Mouse (Mus musculus) frontal cortex, postnatal 36 days (tissue): ENCODE results near the gene Rfc4.
A peak's percentile ranks its signal among the peaks of the same experiment; 100 is the strongest.

Source experiments
- DNase-seq, 2 experiments: peaks; one replicate each; pipeline ENCODE4 v3.0.0; 2022; ENCODE audit warnings: low spot score in 2 of 2

Rfc4 gene

DNA sequence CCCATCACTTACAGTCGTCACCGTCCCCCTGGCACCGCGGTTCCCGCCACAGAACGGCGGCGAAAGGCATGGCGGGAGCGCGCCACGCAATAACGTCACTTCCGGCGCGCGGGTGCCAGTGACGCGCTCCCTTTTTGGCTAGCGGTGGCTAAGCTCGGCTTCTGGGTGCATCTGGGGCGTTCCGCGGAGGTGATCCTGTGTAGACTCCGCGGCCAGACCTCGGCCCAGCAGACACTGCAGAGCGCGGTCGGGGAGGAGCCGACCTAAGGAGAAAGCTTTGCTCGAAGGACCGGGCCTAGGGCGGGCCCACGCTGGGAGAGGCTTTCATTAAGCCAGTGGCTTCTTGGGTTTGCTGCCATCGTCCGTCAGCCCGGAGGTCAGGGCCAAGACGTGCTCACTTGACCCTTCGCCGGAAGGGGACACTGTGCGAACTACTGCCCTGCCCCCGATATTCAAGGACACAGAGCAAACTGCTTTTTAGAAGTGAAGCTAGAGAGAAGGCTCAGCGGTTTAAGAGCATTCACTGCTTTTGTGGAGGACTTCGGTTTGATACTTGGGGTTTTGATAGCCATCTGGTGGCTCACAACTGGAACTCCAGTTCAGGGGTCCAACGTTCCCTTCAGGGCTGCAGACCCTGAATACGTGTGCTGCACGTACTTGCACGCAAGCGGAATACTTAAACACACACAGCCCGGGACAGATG lies at the start of gene Rfc4:
TSS of gene Rfc4 (minus strand) at position 65 of the 703 bp plus-strand sequence.
- DNase-seq: peak; percentile 93 to 95

DNA sequence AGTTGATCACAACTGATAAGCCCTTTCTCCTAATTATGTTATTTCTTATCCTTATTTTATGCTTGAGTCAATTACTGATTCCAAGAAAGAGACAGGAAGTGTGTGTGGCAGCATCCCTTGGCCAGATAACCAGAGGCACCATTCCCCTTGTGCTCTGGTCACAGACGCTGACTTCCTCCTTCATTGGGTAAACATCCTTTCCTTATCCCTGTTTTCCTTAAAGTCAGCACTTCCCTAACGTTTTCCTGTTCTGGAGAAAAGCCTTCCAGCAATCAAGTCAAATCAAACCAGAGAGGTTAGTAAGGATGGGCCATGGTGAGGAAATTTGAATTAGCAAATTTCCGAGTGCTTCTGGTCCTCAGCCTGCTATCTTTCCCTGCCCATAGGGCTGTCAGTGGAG lies 48.4 kb upstream of the Rfc4 start:
- no peak for DNase-seq

DNA sequence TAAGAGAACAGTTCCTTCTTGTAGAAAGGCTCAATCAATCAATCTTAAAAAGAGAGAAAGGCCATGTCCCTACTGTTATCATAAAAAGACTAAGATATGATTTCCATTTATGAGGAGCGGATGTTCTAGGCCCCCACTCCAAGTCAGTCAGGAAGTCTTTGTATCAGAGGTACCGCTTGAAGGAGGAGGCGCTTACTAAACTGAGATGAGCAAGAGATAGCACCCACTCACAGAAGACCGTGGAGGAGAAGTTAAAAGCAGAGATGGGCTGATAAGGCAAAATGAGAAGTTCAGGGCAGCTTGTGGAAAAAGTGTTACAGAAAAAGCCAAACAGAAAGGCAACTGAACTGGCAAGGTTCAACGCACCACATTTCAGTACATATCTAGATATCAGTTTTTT lies 47.3 kb upstream of the Rfc4 start:
- DNase-seq: no peak

DNA sequence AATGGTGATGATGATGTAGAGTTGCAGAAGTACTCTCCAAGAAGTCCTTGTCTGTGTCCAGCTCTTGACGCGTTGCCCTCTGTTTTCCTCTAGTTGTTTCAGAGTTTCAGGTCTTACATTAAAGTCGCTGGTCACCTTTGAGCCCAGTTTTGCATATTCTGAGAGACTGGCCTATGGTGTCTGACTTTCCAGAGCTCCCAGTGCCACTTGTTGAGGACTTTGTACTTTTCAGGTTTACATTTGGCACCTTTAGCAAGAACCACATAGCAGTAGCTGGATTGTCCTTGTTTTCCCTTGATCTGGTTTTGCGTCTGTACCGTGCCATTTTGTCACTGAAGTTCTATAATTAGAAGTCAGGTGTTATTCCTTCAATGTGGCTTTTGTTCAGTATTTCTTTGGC lies 46.4 kb upstream of the Rfc4 start:
- DNase-seq: no peak

DNA sequence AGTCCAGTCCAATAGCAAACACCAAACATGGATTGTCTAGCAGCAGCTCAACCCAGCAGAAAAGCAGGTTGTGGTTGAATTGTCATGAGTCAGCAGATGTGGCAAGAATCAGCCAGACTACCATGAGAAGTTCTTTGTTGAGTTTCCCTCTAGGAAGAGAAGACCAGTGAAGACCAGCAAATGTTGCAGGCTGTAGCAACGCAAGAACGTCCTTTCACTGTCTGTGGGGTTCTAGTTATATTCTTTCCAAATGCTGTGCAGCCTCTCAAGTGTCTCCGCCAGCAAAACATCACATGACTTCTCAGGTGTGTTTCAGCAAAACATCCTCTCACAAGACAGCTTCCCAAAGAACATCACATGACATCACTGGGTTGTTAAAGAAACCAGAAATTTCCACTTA lies 43.3 kb upstream of the Rfc4 start:
- DNase-seq: no peak

DNA sequence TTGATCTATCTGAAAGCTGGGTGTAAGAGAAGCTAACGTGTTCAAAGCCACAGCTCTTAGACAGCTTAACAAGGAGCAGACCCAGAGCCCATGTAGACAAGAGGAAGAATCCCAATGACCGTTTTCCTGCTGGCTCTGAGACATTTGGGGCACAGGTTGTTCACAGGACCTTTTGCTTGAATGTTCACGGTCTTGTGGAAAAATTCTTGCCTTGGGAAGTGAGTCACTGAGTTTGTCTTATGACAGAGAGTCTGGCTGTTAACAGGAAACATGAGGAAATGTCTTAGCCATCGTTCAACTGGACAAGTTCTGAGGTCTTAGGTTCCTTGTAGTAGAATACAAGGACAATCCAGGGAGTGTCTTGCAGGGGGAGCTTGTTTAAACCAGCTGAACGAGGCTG lies 39.5 kb upstream of the Rfc4 start:
- no peak for DNase-seq

DNA sequence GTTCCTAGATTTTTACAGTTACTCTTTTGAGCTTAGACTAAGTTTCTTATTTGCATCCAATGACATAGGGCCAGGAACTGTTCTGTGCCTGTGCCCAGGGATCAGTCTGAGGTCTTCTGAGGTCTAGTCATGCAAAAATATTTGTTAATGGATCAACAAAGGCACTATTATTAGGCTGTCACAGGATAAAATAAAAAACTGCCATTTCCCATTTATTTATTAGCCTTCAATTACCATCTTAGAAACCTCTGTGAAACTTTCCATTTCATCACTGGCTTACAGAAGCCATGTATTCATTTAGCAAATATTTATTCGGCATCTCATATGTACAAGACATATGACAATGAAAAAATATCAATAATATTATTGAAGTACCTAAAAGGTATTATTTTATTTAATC lies 39.1 kb upstream of the Rfc4 start:
- DNase-seq: no peak

DNA sequence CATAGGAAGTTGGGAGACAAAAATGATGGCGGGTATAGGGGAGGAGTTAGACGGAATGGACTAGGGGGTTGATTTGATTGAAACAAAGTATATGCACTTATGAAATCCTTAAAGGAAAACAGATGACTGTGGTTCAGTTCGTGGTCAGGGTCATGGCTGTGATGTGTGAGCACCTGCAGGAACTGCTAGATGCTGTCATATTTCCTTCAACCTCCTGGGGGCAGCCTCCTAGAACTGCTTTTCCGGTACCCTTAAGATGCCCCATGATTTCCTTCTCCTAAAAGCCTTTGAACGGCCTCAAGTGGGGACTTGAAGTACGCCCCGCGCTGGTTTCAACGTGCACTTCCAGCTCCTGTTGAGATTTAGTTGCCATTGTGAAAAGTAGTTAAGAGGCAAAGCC lies 37.9 kb upstream of the Rfc4 start:
- no peak for DNase-seq

DNA sequence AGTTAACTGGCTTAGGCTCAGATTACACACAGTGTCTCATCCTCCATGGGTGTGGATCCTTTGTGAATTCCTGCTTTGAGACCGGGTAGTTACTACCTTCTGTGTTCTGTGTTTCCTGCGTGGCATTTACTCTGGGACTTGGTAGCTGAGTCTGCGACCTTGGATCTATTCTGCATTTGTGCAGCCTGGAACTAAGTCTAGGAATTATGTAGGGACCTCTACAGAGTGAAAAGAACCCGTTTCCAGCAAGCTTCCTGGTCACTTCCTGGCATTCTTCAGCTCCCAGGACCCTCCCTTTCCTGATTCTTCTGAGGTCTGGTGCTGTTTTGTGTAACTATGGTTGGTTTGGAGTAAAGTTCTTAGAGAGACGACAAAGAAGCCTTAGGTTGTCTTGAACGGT lies 36.9 kb upstream of the Rfc4 start:
- DNase-seq: no peak

DNA sequence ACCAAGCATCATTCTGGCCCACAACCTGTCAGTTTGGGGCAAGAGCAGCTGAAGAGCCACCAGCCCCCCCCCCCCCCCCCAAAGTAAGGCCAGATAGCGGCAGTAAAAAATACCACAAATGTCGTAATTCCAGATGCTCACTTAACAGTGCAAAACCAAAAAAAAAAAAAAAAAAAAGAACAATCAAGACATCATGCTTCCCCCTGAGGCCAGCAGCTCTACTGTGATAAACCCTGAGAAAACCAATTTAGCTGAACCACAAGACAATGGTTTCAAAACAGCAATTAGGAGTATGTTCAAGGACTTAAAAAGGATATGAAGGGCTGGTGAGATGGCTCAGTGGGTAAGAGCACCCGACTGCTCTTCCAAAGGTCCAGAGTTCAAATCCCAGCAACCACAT lies 34.6 kb upstream of the Rfc4 start:
- DNase-seq: no peak

DNA sequence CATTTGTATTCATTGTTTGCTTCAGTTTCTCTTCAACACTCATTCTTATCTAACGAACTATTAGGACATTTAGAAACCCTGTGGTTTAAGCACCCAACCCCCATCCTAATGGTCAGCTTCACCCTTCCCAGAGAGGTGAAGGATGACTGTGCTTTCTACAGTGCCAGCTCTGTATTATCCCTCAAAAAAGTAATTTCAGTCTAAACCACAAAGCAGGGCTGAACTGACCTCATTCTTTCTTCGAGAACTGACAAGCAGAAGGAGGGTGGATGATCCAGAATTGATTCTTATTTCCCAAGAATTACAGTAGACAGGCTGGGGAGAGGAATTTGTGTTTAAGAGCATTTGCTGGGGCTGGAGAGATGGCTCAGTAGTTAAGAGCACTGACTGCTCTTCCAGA lies 32.2 kb upstream of the Rfc4 start:
- DNase-seq: no peak

DNA sequence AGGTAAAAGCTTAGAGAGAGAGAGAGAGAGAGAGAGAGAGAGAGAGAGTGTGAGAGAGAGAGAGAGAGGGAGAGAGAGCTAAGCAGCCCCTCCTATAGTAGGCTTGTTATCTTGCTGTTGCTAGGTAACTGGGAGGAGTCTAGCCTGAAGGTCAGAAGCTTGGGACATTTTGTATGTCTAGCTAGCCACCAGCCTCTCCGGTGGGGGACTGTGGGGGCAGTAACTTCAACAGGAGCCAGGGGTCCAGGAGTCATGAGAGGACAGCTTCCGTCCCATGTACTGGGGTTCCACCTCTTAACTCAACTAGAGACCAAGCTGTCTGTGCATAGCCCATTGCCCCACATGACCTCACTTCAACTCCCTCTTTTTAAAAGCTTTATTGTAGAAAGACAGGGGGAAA lies 31.4 kb upstream of the Rfc4 start:
- no peak for DNase-seq

DNA sequence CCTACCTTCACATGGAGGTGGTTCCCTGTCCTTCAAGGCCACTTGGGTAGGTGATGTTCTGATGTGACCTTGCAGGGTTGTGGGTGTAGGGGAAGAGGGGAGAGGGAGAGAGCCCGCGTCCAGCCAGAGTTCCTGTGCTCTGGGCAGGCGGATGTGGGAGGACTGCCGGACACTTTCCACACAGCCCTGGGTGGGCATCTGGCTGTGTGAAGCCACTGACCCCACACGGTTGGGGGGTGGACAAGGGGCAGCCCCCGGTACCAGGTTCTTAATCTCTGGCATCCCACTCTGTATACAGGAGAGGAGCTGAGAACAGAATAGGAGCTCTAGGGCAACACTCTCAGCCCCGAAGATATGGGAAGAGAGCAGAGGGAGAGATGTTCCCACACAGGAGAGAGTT lies 30.8 kb upstream of the Rfc4 start:
- DNase-seq: no peak

DNA sequence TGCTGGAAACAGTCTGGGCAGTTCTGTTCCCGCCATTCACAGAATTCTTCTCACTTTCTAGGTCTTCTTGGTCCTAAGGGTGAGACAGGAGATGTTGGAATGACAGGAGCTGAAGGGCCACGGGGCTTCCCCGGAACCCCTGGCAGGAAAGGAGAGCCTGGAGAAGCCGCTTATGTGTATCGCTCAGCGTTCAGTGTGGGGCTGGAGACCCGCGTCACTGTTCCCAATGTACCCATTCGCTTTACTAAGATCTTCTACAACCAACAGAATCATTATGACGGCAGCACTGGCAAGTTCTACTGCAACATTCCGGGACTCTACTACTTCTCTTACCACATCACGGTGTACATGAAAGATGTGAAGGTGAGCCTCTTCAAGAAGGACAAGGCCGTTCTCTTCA lies 29.5 kb upstream of the Rfc4 start:
- DNase-seq: no peak

DNA sequence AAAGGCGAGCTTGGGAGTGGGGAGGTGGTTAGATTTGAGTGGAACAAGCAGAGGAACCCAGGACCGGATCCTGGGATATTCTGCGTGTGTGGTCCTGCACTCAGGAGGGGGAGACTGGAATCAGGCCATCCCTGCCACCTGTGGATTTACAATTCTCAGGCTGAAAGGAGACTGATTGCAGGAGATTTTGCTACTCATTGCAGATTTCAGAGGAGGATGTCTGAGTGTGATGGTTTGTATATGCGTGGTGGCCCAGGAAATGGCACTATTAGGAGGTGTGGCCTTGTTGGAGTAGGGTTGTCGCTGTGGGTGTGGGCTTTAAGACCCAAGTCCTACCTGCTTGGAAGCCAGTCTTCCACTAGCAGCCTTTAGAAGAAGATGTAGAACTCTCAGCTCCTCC lies 26.7 kb upstream of the Rfc4 start:
- DNase-seq: no peak

DNA sequence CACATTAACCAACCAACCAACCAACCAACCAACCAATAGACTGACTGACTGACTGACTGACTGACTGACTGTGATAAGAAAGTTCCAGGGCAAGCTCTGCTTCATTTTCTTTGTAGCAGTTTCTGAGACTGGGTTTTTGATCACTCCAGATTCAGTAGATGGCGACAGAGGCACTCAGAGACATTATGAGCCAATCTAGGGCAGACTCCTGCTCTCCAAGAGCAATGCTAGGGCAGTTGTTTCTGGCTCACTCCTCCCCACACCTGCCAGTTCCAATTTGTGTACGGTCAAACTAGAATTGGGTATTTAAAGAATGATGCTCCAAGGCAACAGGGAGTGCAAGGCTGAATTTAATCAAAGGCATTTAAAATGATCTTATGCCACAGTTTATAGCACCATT lies 23.9 kb upstream of the Rfc4 start:
- DNase-seq: peak; percentile 9 to 55

DNA sequence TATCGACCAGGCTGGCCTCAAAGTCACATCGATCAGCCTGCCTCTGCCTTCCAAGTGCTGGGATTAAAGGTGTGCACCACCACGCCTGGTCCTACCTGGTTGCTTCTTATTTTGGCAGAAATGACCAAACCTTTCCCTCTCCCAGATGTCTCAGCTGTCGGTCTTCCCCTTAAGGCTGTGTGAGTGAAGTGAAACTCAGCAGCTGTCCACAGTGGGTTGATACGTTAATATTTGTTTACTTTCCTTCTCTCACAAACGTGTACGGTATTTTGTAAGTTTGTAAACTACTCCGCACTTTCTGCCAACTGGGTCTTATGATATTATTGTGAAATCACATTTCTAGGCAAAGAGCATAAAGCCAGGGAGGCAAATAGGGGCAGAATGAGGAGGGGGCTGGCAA lies 21.9 kb upstream of the Rfc4 start:
- DNase-seq: no peak

DNA sequence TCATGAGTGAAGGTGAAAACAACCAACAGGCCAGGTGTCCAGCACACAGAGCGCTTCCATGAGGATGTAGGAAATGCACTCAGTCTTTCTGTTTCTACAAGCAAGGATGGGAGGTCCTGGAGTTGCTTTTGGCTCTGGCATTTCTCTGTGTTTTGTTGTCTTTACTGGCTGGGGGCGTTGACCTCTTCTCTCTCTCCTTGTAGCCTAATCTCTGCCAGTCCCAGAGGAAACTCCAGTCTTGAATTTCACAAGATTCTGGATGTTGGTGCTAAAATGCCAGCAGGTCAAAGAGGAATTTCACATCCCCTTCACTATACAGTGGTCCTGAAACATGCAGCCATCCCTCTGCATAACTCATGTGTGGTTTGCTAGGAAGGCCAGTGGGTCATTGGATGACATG lies 21.4 kb upstream of the Rfc4 start:
- DNase-seq: no peak

DNA sequence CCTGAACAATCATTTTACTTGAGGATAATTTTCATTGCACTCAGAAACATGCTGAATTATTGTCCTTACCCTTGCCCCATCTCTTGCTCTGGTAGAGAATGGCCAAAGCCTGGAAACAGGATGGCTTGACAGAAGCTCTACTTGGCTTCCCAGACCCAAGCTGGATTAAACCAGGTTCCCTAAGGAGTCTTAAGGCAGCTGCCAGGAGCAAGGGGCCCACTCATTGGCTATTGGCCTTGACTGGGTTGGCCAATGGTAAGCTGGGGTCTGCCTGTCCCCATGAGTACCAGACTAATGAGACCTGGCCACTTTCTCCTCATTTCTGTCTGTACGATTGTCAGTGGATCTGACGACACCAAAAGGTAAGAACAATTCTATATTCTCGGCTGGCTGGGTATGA lies 18.7 kb upstream of the Rfc4 start, which contains the start of gene Adipoq:
TSS of gene Adipoq (plus strand) at position 257 of the 400 bp plus-strand sequence.
- no peak for DNase-seq

DNA sequence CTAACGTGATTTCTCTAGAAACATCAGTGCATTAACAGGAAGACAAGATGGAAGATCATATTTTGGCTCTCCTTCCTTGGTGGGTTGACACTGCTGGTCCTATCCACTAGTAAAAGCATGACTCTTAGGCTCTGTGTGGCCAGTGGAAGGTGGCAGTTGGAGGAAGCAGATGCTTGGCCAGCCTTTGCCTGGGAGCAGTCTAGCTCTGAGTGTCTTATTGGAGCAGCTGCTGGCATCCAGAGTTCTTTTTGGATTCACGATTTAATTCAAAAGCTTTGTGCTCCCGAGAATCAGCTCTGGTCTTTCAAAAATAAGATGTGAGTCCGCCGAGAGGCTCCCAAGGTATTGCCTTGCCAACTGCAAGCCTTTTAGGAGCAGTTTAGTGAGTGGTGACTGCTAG lies 17.7 kb upstream of the Rfc4 start:
- DNase-seq: no peak

DNA sequence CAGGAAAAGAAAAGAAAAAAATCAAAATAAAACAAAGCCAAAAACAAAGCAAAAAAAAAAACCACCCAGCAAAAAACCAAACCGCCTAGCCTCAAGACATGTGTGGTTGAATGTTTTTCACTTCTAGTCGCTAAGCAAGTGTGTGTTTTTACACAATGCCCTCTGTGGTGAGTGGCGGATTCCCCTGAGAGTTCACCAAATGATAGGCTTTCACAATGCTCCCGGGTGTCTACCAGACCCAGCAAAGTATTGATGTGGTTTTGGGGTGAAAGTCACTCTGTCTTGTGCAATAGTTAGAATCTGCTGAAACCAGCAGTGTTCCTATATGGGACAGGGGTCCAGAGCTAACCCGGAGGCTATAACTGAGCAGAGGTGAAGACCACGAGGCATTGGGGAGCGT lies 16.8 kb upstream of the Rfc4 start:
- no peak for DNase-seq

DNA sequence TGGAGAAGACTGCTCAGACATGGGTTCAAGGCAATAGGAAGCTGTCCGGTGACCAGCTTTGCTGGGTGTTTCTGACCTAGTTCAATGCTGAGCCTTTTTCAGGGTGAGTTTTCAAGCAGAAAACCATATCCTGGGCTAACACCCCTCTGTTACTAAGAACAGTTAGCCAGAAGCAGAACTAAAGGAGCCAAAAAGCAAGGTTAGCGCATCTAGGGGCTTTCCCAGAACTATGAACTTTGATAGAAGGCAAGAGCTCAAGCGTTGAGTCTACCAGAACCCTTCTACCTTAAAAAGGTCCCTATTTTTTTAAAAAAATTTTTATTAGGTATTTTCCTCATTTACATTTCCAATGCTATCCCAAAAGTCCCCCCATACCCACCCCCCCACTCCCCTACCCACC lies 13.4 kb upstream of the Rfc4 start:
- DNase-seq: no peak

DNA sequence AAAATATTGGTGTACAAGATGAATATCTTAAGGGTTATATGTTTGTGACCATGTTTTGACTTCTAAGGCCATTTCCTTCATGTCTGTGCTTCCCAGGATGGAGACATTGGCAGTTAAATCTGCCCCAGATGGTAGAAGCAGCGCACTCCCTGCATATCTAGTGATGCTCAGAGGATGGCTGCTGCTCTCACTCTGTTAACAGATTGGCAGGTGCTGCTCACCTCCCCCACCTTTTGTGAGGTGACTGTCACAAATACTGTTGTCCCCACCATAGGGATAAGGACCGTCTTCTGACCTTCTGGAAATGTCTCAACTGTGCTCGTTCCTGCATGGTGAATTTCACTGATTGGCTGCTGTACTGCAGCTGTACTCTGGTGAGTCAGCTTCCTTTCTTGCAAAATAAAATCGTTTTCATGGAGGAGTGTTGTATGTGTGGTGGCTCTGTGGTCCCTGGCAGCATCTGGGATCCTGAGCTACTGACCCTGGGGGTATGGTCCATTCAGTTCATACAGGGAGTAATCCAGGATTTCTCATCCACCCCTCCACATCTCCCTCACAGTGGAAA lies 9.0 kb upstream of the Rfc4 start:
- DNase-seq: no peak
